Mouse (Mus musculus): ENCODE data around the gene Bin2. TPM values are rescaled to one million over a fixed set of nuclear protein-coding genes. Genes with fewer than 3 reads are reported as not detected.
"Not testable (repeated sequence)": the region's sequence is repeated elsewhere in the genome, so short reads cannot be mapped to it uniquely, and the experiment has no call there.

The Bin2 gene
- polyA plus RNA-seq, 1 experiment = 1.8 TPM

DNA sequence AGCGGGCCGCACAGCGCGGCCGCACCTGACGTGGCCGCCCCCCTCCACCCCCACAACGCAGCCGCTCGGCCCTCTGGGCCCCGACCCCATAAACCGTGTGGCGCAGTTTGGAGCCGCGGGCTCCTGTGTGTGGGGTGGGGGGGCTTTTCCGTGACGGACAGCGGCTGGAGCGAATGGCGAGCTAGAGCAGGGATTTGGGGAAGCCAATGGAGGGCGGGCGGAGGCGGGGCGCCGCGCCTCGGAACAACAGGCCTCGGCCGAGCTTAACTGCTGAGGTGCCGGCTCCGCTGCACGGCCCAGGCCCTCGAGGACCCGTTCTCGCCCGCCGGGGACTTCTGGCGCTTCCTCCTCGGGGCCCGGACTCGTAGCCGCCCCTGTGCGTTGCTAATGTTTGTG is 53.5 kb downstream of the Bin2 start:
- TF ChIP-seq CTCF (IDR thresholded peaks at IDR 0.05; ENCODE audit: borderline replicate concordance, extremely low read depth, insufficient read depth, insufficient read length) (no peak), POLR2A (IDR thresholded peaks at IDR 0.05; ENCODE audit: borderline replicate concordance, extremely low read depth, insufficient read depth, insufficient read length, poor library complexity, severe bottlenecking) (peak; percentile 39; the same call in 1 of the 2 replicates)
- peak; percentile 97 for DNase-seq (ENCODE audit: low read depth)

GRCm38 (mm10) chr15:100614996-100615824 is 54.1 kb downstream of the Bin2 start, which contains the start of gene Dazap2:
Gene Dazap2 (plus strand): TSS chr15:100615349.
- DNase-seq (ENCODE audit: low read depth) = peak; percentile 99
- TF ChIP-seq CTCF (IDR thresholded peaks at IDR 0.05; ENCODE audit: borderline replicate concordance, extremely low read depth, insufficient read depth, insufficient read length) = no peak
- peak; percentile 41; the same call in 1 of the 2 replicates for TF ChIP-seq POLR2A (IDR thresholded peaks at IDR 0.05; ENCODE audit: borderline replicate concordance, extremely low read depth, insufficient read depth, insufficient read length, poor library complexity, severe bottlenecking)

- TF ChIP-seq CTCF (IDR thresholded peaks at IDR 0.05; ENCODE audit: borderline replicate concordance, extremely low read depth, insufficient read depth, insufficient read length) (no peak), POLR2A (IDR thresholded peaks at IDR 0.05; ENCODE audit: borderline replicate concordance, extremely low read depth, insufficient read depth, insufficient read length, poor library complexity, severe bottlenecking) (no peak)
- DNase-seq (ENCODE audit: low read depth) = no peak
These were observed 54.9 kb downstream of the Bin2 start for GRCm38 (mm10) chr15:100614218-100614995.

- peak; percentile 89 for DNase-seq (ENCODE audit: low read depth)
- TF ChIP-seq POLR2A (IDR thresholded peaks at IDR 0.05; ENCODE audit: borderline replicate concordance, extremely low read depth, insufficient read depth, insufficient read length, poor library complexity, severe bottlenecking) (no peak), CTCF (IDR thresholded peaks at IDR 0.05; ENCODE audit: borderline replicate concordance, extremely low read depth, insufficient read depth, insufficient read length) (peak; percentile 93)
These were observed 55.8 kb downstream of the Bin2 start for GRCm38 (mm10) chr15:100613584-100613983.

- no peak for DNase-seq (ENCODE audit: low read depth)
- TF ChIP-seq CTCF (IDR thresholded peaks at IDR 0.05; ENCODE audit: borderline replicate concordance, extremely low read depth, insufficient read depth, insufficient read length) (peak; percentile 14; the same call in 1 of the 2 replicates), POLR2A (IDR thresholded peaks at IDR 0.05; ENCODE audit: borderline replicate concordance, extremely low read depth, insufficient read depth, insufficient read length, poor library complexity, severe bottlenecking) (no peak)
These were observed 56.9 kb downstream of the Bin2 start for GRCm38 (mm10) chr15:100612432-100612831.

DNA sequence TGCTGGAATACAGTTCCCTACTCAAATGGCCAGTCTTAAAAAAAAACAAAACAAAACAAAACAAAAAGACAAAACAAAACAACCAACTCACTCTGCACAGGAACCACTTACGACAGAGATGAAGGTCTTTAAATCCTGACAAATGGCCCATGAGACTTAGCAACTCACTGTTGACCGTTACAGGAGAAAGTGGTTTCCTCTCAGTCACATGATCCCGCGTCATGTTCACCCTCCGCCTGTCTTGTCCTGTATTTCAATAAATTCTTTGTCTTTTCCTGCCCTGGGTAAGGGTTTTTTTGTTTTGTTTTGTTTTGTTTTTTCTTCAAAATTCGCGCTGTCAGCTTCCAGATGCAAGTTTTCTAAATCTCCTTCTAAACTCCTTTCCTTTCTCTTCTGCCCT is 57.4 kb downstream of the Bin2 start:
- no peak for DNase-seq (ENCODE audit: low read depth)
- TF ChIP-seq POLR2A (IDR thresholded peaks at IDR 0.05; ENCODE audit: borderline replicate concordance, extremely low read depth, insufficient read depth, insufficient read length, poor library complexity, severe bottlenecking) (no peak), CTCF (IDR thresholded peaks at IDR 0.05; ENCODE audit: borderline replicate concordance, extremely low read depth, insufficient read depth, insufficient read length) (no peak)

GRCm38 (mm10) chr15:100606677-100607076 is 62.7 kb downstream of the Bin2 start:
- TF ChIP-seq CTCF (IDR thresholded peaks at IDR 0.05; ENCODE audit: borderline replicate concordance, extremely low read depth, insufficient read depth, insufficient read length) = peak; percentile 3; the same call in 1 of the 2 replicates
- not testable (repeated sequence) for DNase-seq (ENCODE audit: low read depth)

GRCm38 (mm10) chr15:100601669-100602068 is 67.7 kb downstream of the Bin2 start:
- DNase-seq (ENCODE audit: low read depth) = no peak
- no peak for TF ChIP-seq POLR2A (IDR thresholded peaks at IDR 0.05; ENCODE audit: borderline replicate concordance, extremely low read depth, insufficient read depth, insufficient read length, poor library complexity, severe bottlenecking)
- TF ChIP-seq CTCF (IDR thresholded peaks at IDR 0.05; ENCODE audit: borderline replicate concordance, extremely low read depth, insufficient read depth, insufficient read length) = no peak

- TF ChIP-seq CTCF (IDR thresholded peaks at IDR 0.05; ENCODE audit: borderline replicate concordance, extremely low read depth, insufficient read depth, insufficient read length) (no peak), POLR2A (IDR thresholded peaks at IDR 0.05; ENCODE audit: borderline replicate concordance, extremely low read depth, insufficient read depth, insufficient read length, poor library complexity, severe bottlenecking) (no peak)
- DNase-seq (ENCODE audit: low read depth) = no peak
These were observed 68.6 kb downstream of the Bin2 start for GRCm38 (mm10) chr15:100600696-100601272.

DNA sequence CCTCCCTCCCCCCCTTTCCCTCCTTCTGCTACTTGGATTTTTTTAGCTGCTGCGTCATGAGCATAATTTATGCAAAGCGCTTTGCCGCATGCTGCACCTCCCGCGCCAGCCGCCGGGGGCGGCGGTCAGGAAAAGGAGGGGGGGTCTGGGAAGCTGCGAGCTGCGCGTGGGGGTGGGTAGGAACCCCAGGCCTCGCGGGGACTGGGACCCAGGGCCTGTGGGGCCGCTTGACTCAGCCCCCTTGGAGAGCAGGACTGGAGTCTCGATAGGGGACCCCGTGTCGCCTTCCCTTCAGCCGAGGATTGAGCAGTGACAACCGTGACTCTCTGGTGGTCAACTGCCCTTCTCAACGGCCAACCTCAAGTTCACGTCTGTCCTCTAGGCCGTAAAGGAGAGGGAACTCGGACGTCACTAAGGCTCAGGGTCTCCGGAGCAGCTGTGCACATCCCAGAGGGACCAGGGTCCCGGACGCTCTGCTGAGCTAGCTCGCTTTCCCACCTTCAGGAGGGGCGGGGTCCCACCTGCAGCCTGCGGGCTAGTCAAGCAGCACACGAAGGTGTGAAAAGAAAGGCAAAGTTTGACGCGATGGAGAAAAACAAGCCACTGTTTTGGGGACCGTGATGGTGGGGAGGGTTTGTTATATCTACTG is 69.2 kb downstream of the Bin2 start:
- TF ChIP-seq CTCF (IDR thresholded peaks at IDR 0.05; ENCODE audit: borderline replicate concordance, extremely low read depth, insufficient read depth, insufficient read length) (peak; percentile 73; the same call in 1 of the 2 replicates), POLR2A (IDR thresholded peaks at IDR 0.05; ENCODE audit: borderline replicate concordance, extremely low read depth, insufficient read depth, insufficient read length, poor library complexity, severe bottlenecking) (no peak)
- peak; percentile 94 for DNase-seq (ENCODE audit: low read depth)

Data from brain, embryonic 14.5 days (tissue).